Mouse (Mus musculus): ENCODE data around the gene Nfib. TPM values are rescaled to one million over a fixed set of nuclear protein-coding genes. Genes with fewer than 3 reads are reported as not detected.

Gene Nfib
- polyA plus RNA-seq, 1 experiment from 2014 or later, result 58.4 TPM

GRCm38 (mm10) chr4:82402666-82403065, 302.9 kb downstream of the Nfib start:
- 95% methylated on average over 9 of the region's 9 CpGs for WGBS
- Histone ChIP-seq H3K27me3 (no peaks in the 10 kb centered on the region), H3K27ac (no peak overlapping the region), H3K9ac (no peak overlapping the region), H3K4me3 (no peak overlapping the region), H3K4me1 (peaks cover 29% of the 10 kb centered on the region), H3K36me3 (no peaks in the 10 kb centered on the region), H3K4me2 (replicated peaks) (no peak overlapping the region), H3K9me3 (replicated peaks) (no peaks in the 10 kb centered on the region)
- ATAC-seq (ENCODE audit: low FRiP score), result no peak

DNA sequence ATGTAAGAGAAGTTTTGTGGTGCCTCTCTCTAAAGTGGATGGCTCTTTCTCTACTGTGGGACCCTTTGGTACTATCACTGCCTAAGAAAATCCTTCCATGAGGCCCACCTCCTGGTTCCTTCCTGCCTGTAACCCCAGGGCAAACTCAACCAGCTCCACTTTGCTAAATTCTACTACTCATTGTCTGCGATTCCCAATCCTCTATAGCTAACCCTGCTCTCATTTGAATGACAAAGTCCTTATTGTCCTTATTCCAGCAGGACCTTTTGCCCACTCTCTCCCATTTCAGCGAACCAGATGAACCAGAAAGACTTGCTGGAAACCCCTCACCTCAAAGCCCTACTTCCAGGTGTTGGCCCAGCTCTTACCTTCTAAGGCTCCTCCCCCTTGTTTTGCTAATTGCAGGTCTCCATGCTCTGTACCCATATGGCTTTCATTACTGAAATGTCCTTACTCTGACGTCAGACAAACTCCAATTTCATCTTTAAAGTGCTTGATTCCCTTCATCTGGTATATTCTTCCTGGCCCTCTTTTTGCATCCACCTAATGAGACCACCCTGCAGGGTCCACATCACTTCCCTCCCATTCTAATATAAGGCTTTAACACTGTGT, 304.0 kb downstream of the Nfib start:
- no peak overlapping the region for H3K4me2 ChIP-seq (replicated peaks)
- H3K9ac ChIP-seq, result no peak overlapping the region
- H3K27ac ChIP-seq, result no peak overlapping the region
- ATAC-seq (ENCODE audit: low FRiP score), result no peak
- H3K36me3 ChIP-seq, result no peaks in the 10 kb centered on the region
- H3K9me3 ChIP-seq (replicated peaks), result no peaks in the 10 kb centered on the region
- H3K4me3 ChIP-seq, result no peak overlapping the region
- H3K4me1 ChIP-seq, result peaks cover 29% of the 10 kb centered on the region
- H3K27me3 ChIP-seq, result no peaks in the 10 kb centered on the region
- 13% methylated on average over 3 of the region's 3 CpGs for WGBS

DNA sequence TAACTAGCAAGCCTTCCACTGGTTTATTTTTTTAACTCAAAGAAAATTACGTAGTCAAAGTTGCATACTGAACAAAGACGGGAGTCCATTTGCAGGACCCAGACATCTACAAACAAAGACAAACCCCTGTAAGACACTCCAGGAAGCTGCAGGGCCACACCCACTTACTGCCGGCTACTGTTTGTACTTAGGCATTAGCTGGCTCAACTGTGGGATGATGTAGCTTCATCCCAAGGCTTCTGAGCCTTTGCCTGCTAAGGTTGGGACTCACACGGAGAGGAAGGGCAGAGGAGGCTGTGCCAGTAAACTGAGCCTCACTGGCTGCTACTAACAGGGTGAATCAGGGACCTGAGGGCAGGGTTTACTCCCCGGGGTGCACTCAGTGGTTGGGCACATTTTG, 305.0 kb downstream of the Nfib start:
- Histone ChIP-seq H3K4me1 (peaks cover 26% of the 10 kb centered on the region), H3K27me3 (no peaks in the 10 kb centered on the region)
- WGBS, result 19% methylated on average over 5 of the region's 5 CpGs

DNA sequence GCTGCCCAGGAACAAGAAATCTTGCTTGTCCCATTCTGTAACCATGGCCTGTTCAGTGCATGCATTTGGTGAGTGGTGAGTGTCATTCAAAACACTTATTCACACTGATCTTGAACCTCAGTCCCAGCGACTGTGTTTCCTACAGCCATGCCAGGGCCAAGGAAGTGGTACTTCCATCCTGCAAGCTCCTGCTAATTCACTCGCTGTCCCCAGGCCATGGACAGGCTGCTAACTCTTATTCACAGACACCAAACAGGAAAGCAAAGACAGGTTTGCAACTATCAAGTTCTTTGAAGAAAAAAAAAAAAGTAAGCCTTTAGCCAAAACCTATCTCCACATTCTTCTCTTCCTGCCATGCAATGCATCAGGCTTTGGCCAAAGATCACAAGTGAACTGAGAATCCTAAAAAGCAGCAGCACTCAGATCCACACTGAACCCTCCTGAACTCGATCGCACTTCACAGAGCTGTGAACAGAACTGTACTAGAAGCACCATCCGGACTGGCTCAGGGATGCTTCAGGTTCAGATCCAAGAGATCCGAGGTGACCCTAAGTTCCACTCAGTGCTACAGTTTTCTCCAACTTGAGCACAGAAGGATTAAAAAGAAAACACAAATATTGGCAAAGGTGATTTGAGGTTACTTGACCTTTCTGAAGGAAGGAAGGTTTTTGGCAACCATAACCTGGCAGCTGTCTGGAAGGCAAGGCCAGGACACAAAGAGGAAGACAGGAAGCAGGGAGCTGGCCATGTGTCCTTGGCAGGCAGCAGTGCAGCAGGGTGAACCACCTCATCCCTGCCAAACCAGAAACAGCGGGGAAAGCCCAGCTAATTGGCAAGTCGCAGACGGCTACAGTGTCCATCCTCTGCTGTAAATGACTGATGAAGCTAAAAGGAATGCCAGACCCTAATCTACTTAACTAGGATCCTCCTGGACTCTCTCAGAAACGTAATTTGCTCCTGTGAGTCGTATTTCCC, 305.9 kb downstream of the Nfib start:
- no peaks in the 10 kb centered on the region for H3K36me3 ChIP-seq
- H3K4me3 ChIP-seq, result no peak overlapping the region
- peaks cover 22% of the 10 kb centered on the region for H3K4me1 ChIP-seq
- peak overlapping the region; percentile 17; the same call in 1 of the 2 replicates for H3K4me2 ChIP-seq (replicated peaks)
- no peaks in the 10 kb centered on the region for H3K9me3 ChIP-seq (replicated peaks)
- H3K27me3 ChIP-seq, result no peaks in the 10 kb centered on the region
- no peak for ATAC-seq (ENCODE audit: low FRiP score)
- no peak overlapping the region for H3K9ac ChIP-seq
- peak overlapping the region; percentile 44; the same call in 1 of the 2 replicates for H3K27ac ChIP-seq
- 58% methylated on average over 11 of the region's 11 CpGs for WGBS

More for the DNA sequence above, 305.0 kb downstream of the Nfib start:
- Histone ChIP-seq H3K9me3 (replicated peaks) (no peaks in the 10 kb centered on the region), H3K4me3 (no peak overlapping the region), H3K4me2 (replicated peaks) (peak overlapping the region; percentile 17; the same call in 1 of the 2 replicates), H3K9ac (0 out of 2 replicates have a peak overlapping the region, but pooled peaks have one; percentile 6), H3K27ac (peak overlapping the region; percentile 44; the same call in 1 of the 2 replicates), H3K36me3 (no peaks in the 10 kb centered on the region)
- no peak for ATAC-seq (ENCODE audit: low FRiP score)

GRCm38 (mm10) chr4:82398282-82398681, 307.3 kb downstream of the Nfib start:
- peaks cover 22% of the 10 kb centered on the region for H3K4me1 ChIP-seq
- 79% methylated on average over 2 of the region's 2 CpGs for WGBS
- H3K4me3 ChIP-seq, result no peak overlapping the region
- no peaks in the 10 kb centered on the region for H3K36me3 ChIP-seq
- no peak for ATAC-seq (ENCODE audit: low FRiP score)
- H3K27ac ChIP-seq, result no peak overlapping the region
- no peaks in the 10 kb centered on the region for H3K9me3 ChIP-seq (replicated peaks)
- H3K4me2 ChIP-seq (replicated peaks), result no peak overlapping the region
- H3K9ac ChIP-seq, result no peak overlapping the region
- H3K27me3 ChIP-seq, result no peaks in the 10 kb centered on the region

DNA sequence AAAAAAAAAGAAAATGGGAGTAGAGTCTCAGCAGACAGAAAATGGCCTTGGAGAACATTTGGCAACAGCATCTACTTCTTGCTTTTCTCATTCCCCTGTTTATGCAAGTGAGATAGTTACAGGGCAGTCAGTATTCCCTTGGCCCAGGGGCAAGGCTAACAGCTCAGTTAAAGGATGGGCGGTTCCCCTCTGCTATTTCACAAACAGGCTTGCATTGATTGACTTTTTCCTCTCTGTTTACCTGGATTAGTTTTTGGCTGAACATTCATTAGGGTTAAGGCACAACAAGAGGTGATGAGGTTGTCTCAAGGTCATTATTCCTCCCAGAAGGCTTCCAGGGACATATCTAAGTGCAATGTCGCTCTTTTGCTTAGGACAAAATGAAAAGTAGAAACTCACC, 308.7 kb downstream of the Nfib start:
- Histone ChIP-seq H3K27ac (no peak overlapping the region), H3K4me3 (no peak overlapping the region), H3K36me3 (no peaks in the 10 kb centered on the region), H3K4me2 (replicated peaks) (no peak overlapping the region), H3K9me3 (replicated peaks) (no peaks in the 10 kb centered on the region), H3K4me1 (peaks cover 17% of the 10 kb centered on the region), H3K27me3 (no peaks in the 10 kb centered on the region), H3K9ac (no peak overlapping the region)
- ATAC-seq (ENCODE audit: low FRiP score), result no peak
- WGBS, result 89% methylated on average over 2 of the region's 2 CpGs

GRCm38 (mm10) chr4:82396003-82396402, 309.5 kb downstream of the Nfib start:
- Histone ChIP-seq H3K4me3 (no peak overlapping the region), H3K4me1 (peaks cover 10% of the 10 kb centered on the region), H3K9me3 (replicated peaks) (no peaks in the 10 kb centered on the region), H3K9ac (no peak overlapping the region), H3K27me3 (no peaks in the 10 kb centered on the region), H3K4me2 (replicated peaks) (no peak overlapping the region), H3K36me3 (no peaks in the 10 kb centered on the region), H3K27ac (no peak overlapping the region)
- ATAC-seq (ENCODE audit: low FRiP score), result no peak
- WGBS, result 80% methylated on average over 4 of the region's 4 CpGs

DNA sequence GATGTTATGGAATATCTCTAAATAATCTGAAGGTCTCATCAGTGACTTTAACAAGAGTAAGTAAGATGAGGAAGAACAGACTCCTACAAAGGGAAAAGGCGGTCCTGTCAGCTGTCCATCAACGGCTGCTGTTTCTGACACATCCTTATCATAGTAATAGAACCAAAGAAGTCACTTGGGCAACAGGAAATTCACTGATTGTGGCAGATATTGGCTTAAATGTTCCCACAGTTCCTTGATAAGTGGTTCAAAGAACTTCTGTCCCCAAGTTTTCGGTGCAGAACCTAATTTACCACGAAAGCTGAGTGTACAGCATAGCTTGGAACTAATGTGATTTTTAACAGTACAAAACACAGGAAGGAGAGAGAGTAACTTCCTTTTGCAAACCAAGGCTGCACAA, 311.2 kb downstream of the Nfib start:
- Histone ChIP-seq H3K4me2 (replicated peaks) (no peak overlapping the region), H3K9ac (no peak overlapping the region), H3K4me3 (no peak overlapping the region), H3K27me3 (no peaks in the 10 kb centered on the region), H3K27ac (no peak overlapping the region), H3K36me3 (no peaks in the 10 kb centered on the region), H3K9me3 (replicated peaks) (no peaks in the 10 kb centered on the region), H3K4me1 (no peaks in the 10 kb centered on the region)
- ATAC-seq (ENCODE audit: low FRiP score), result no peak
- WGBS, result 83% methylated on average over 4 of the region's 4 CpGs

DNA sequence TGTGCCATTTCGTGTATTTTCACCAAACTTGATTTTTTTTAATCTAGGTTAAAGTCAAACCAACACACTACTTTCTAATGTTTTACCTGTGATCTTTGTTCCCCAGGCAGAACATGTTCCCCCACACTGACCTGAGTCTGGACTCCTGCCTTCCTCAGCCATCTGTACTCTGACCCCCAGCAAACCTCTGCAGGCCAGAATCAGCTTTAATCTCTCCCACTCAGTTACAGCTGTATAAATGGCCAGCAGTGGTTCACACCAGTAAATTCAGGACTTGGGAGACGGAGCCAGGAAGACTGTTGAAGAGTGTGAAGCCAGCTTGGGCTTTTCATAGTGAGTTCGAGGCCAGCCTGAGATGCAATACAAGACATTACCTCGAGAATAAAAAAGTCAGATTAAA, 312.5 kb downstream of the Nfib start:
- Histone ChIP-seq H3K9ac (no peak overlapping the region), H3K4me1 (no peaks in the 10 kb centered on the region), H3K9me3 (replicated peaks) (no peaks in the 10 kb centered on the region), H3K27me3 (no peaks in the 10 kb centered on the region), H3K36me3 (no peaks in the 10 kb centered on the region), H3K4me3 (no peak overlapping the region), H3K4me2 (replicated peaks) (no peak overlapping the region), H3K27ac (no peak overlapping the region)
- 79% methylated on average over 4 of the region's 4 CpGs for WGBS
- ATAC-seq (ENCODE audit: low FRiP score), result no peak

- H3K4me1 ChIP-seq, result no peaks in the 10 kb centered on the region
Observed at GRCm38 (mm10) chr4:82392496-82392895, 313.1 kb downstream of the Nfib start.

GRCm38 (mm10) chr4:82391726-82392472, 313.7 kb downstream of the Nfib start:
- Histone ChIP-seq H3K27me3 (no peaks in the 10 kb centered on the region), H3K27ac (no peak overlapping the region), H3K36me3 (no peaks in the 10 kb centered on the region), H3K4me3 (no peak overlapping the region), H3K9ac (no peak overlapping the region), H3K9me3 (replicated peaks) (no peaks in the 10 kb centered on the region), H3K4me2 (replicated peaks) (no peak overlapping the region), H3K4me1 (0 out of 2 replicates have a peak, but pooled peaks cover 1% of the 10 kb centered on the region)
- WGBS, result 80% methylated on average over 6 of the region's 6 CpGs
- no peak for ATAC-seq (ENCODE audit: low FRiP score)

More at GRCm38 (mm10) chr4:82392496-82392895, 313.1 kb downstream of the Nfib start:
- no peaks in the 10 kb centered on the region for H3K36me3 ChIP-seq
- no peaks in the 10 kb centered on the region for H3K27me3 ChIP-seq
- H3K27ac ChIP-seq, result no peak overlapping the region
- no peak overlapping the region for H3K9ac ChIP-seq
- no peaks in the 10 kb centered on the region for H3K9me3 ChIP-seq (replicated peaks)
- WGBS, result 81% methylated on average over 9 of the region's 9 CpGs
- H3K4me2 ChIP-seq (replicated peaks), result no peak overlapping the region
- no peak overlapping the region for H3K4me3 ChIP-seq
- ATAC-seq (ENCODE audit: low FRiP score), result no peak

- H3K27ac ChIP-seq, result no peak overlapping the region
- 60% methylated on average over 2 of the region's 2 CpGs for WGBS
- H3K36me3 ChIP-seq, result no peaks in the 10 kb centered on the region
- H3K9me3 ChIP-seq (replicated peaks), result no peaks in the 10 kb centered on the region
- H3K27me3 ChIP-seq, result no peaks in the 10 kb centered on the region
- H3K4me1 ChIP-seq, result 0 out of 2 replicates have a peak, but pooled peaks cover 3% of the 10 kb centered on the region
- no peak overlapping the region for H3K4me3 ChIP-seq
- no peak overlapping the region for H3K9ac ChIP-seq
- H3K4me2 ChIP-seq (replicated peaks), result no peak overlapping the region
- no peak for ATAC-seq (ENCODE audit: low FRiP score)
Observed at GRCm38 (mm10) chr4:82390545-82390944, 315.0 kb downstream of the Nfib start.
